Comparison of ENCODE assay signal across 11 mouse cellular contexts in the genomic region with DNA sequence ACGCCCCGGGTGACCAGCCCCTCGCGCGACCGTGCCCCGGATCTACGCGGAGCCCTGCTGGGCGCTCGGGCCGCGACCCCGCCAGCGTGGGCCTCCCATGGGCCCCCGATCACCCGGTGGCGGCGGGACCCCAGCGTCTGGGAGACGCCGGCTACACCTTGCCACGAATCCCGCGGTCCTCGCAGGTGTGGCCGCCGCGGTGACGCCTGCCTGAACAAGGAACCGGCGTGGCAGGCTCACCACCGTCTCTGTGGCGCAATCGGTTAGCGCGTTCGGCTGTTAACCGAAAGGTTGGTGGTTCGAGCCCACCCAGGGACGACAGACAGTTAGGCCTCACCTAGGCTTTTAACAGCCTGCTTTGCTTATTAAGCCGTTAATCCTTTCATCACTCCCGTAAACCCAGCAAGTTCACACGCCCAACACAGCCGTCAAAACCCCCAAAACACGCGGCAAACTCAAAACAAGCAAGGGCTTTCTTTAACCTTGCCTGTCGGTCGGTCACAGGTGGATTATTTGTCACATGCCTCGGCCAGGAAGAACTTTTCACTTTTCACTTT. TPM values are rescaled to one million over a fixed set of nuclear protein-coding genes. Genes with fewer than 3 reads are reported as not detected.
DNase-seq lines count a peak whose midpoint lies in the region; ATAC-seq and TF ChIP-seq lines count a peak whose summit lies in the region.
"Not testable (repeated sequence)": the region's sequence is repeated elsewhere in the genome, so short reads cannot be mapped to it uniquely, and the experiment has no call there.
"Had no signal": no experiment of that assay in that cellular context is flagged by ENCODE, and none has a peak within 500 bp of the region (broad histone marks: within the 10 kb centered on the region; RNA-seq: fewer than 3 reads in every experiment).

No protein-coding gene starts in this region.

- not testable (repeated sequence) for H3K36me3 ChIP-seq in forebrain, embryonic 11.5 days (ENCODE audit: control insufficient read depth, insufficient read depth, low read length); heart, embryonic 14.5 days (ENCODE audit: control insufficient read depth, insufficient read depth, low read length); intestine, embryonic 15.5 days; liver, embryonic 12.5 days; liver, embryonic 16.5 days (ENCODE audit: control insufficient read depth, insufficient read depth); lung, postnatal 0 days (ENCODE audit: insufficient read depth, low read length); neural tube, embryonic 11.5 days (ENCODE audit: control insufficient read depth, insufficient read depth, low read length)

- not testable (repeated sequence) for TF ChIP-seq CTCF in lung, postnatal 0 days (IDR thresholded peaks at IDR 0.05)

- H3K4me1 ChIP-seq in forebrain, embryonic 11.5 days (replicated peaks; ENCODE audit: control insufficient read depth, insufficient read depth, low read length); heart, embryonic 14.5 days (ENCODE audit: control insufficient read depth in 2 of 2, insufficient read depth in 2 of 2, low read length in 2 of 2); intestine, embryonic 15.5 days (replicated peaks); liver, embryonic 12.5 days; liver, embryonic 16.5 days (ENCODE audit: control insufficient read depth, low read depth, low read length); lung, postnatal 0 days (ENCODE audit: insufficient read depth, low read depth, low read length); neural tube, embryonic 11.5 days (ENCODE audit: control insufficient read depth, insufficient read depth, low read length): not testable (repeated sequence)

- not testable (repeated sequence) for H3K9ac ChIP-seq in forebrain, embryonic 11.5 days (ENCODE audit: low read length); heart, embryonic 14.5 days (ENCODE audit: low read length); intestine, embryonic 15.5 days; liver, embryonic 12.5 days; liver, embryonic 16.5 days (ENCODE audit: low read depth, low read length); lung, postnatal 0 days (replicated peaks; ENCODE audit: low read depth); neural tube, embryonic 11.5 days (ENCODE audit: low read length)

- not testable (repeated sequence) for H3K27me3 ChIP-seq in forebrain, embryonic 11.5 days (ENCODE audit: control insufficient read depth, insufficient read depth, low read length); heart, embryonic 14.5 days (ENCODE audit: control insufficient read depth, insufficient read depth, low read length); intestine, embryonic 15.5 days (replicated peaks); liver, embryonic 16.5 days (ENCODE audit: control insufficient read depth, insufficient read depth, low read depth, low read length); lung, postnatal 0 days (replicated peaks; ENCODE audit: insufficient read depth, low read length); neural tube, embryonic 11.5 days (ENCODE audit: control insufficient read depth, insufficient read depth, low read length)
- peaks cover 15% of the 10 kb centered on the region for H3K27me3 ChIP-seq in liver, embryonic 12.5 days (replicated peaks)

- not testable (repeated sequence) for TF ChIP-seq EP300 in lung, postnatal 0 days (IDR thresholded peaks at IDR 0.05)

- DNase-seq in forebrain, embryonic 11.5 days (ENCODE audit: low spot score); lung, postnatal 0 days (ENCODE audit: low spot score); neural tube, embryonic 11.5 days (ENCODE audit: low spot score): not testable (repeated sequence)

- H3K27ac ChIP-seq in forebrain, embryonic 11.5 days (ENCODE audit: low read depth, low read length); heart, embryonic 14.5 days (replicated peaks in 1 of 2; ENCODE audit: control insufficient read depth in 1 of 2, insufficient read depth in 1 of 2, low read depth in 2 of 2, low read length in 2 of 2); intestine, embryonic 15.5 days; liver, embryonic 12.5 days; liver, embryonic 16.5 days (ENCODE audit: low read length); lung, postnatal 0 days (ENCODE audit: low read length); neural tube, embryonic 11.5 days (ENCODE audit: low read depth, low read length): not testable (repeated sequence)

- not testable (repeated sequence) for H3K4me2 ChIP-seq in forebrain, embryonic 11.5 days (ENCODE audit: low read depth, low read length, severe bottlenecking); heart, embryonic 14.5 days (ENCODE audit: low read length); intestine, embryonic 15.5 days (replicated peaks); liver, embryonic 12.5 days; liver, embryonic 16.5 days (ENCODE audit: low read depth, low read length); lung, postnatal 0 days (replicated peaks; ENCODE audit: low read depth, low read length); neural tube, embryonic 11.5 days (ENCODE audit: low read depth)

- H3K9me3 ChIP-seq in forebrain, embryonic 11.5 days (ENCODE audit: control insufficient read depth, low read length); heart, embryonic 14.5 days (ENCODE audit: control insufficient read depth, low read length); intestine, embryonic 15.5 days; liver, embryonic 12.5 days (replicated peaks); liver, embryonic 16.5 days (replicated peaks; ENCODE audit: control insufficient read depth, low read length); lung, postnatal 0 days (ENCODE audit: low read length); neural tube, embryonic 11.5 days (ENCODE audit: control insufficient read depth, low read length): not testable (repeated sequence)

- no CpG with 5 or more reads among the region's 50 CpGs for WGBS in forebrain, embryonic 11.5 days
- WGBS in heart, embryonic 14.5 days: no CpG with 5 or more reads among the region's 50 CpGs
- WGBS in intestine, embryonic 15.5 days: no CpG with 5 or more reads among the region's 50 CpGs
- no CpG with 5 or more reads among the region's 50 CpGs for WGBS in liver, embryonic 12.5 days (ENCODE audit: insufficient replicate concordance)
- WGBS in liver, embryonic 16.5 days (ENCODE audit: insufficient replicate concordance): no CpG with 5 or more reads among the region's 50 CpGs
- WGBS in lung, postnatal 0 days: no CpG with 5 or more reads among the region's 50 CpGs
- WGBS in neural tube, embryonic 11.5 days: no CpG with 5 or more reads among the region's 50 CpGs

- 0 out of 2 replicates have a peak, but pooled peaks have one; percentile 8 for ATAC-seq in forebrain, embryonic 11.5 days (replicated peaks; ENCODE audit: low FRiP score)
- peak; percentile 31; the same call in 1 of the 2 replicates for ATAC-seq in heart, embryonic 14.5 days (ENCODE audit: insufficient number of reproducible peaks, insufficient read depth, low FRiP score, low read depth)
- ATAC-seq in intestine, embryonic 15.5 days: peak; percentile 63
- peak; percentile 66 for ATAC-seq in liver, embryonic 12.5 days
- ATAC-seq in liver, embryonic 16.5 days (ENCODE audit: low read depth): peak; percentile 53
- ATAC-seq in lung, postnatal 0 days: peak; percentile 32
- peak; percentile 7; the same call in 1 of the 2 replicates for ATAC-seq in neural tube, embryonic 11.5 days (ENCODE audit: insufficient read depth, low FRiP score, low TSS enrichment)

- H3K4me3 ChIP-seq in forebrain, embryonic 11.5 days (ENCODE audit: low read depth, low read length); heart, embryonic 14.5 days (ENCODE audit: control insufficient read depth in 1 of 2, insufficient read depth in 1 of 2, low read depth in 1 of 2, low read length in 2 of 2); intestine, embryonic 15.5 days (replicated peaks); liver, embryonic 12.5 days; liver, embryonic 16.5 days (ENCODE audit: low read depth, low read length); lung, postnatal 0 days (ENCODE audit: low read depth, low read length); neural tube, embryonic 11.5 days (ENCODE audit: low read depth, low read length): not testable (repeated sequence)

RNA-seq across cellular contexts. Expression of gene BC107364, which starts 0.8 kb away (rescaled TPM):
- not detected in 2 replicates for polyA plus RNA-seq in forebrain, embryonic 11.5 days (2014; fragmentation: Nextera tagmentation; extraction: Ambion mirVana)
- 0.66 and 1.0 TPM in 2 replicates for polyA plus RNA-seq in heart, embryonic 14.5 days (2014; fragmentation: Nextera tagmentation; extraction: Ambion mirVana)
- polyA plus RNA-seq in intestine, embryonic 15.5 days (2015; fragmentation: Nextera tagmentation; extraction: Ambion mirVana): 0.14 and 0.20 TPM in 2 replicates
- not detected in 2 replicates for polyA plus RNA-seq in liver, embryonic 12.5 days (2016; fragmentation: Nextera tagmentation; extraction: Ambion mirVana)
- not detected in 2 replicates for polyA plus RNA-seq in liver, embryonic 16.5 days (2015; fragmentation: Nextera tagmentation; extraction: Ambion mirVana)
- polyA plus RNA-seq in lung, postnatal 0 days (2015; fragmentation: Nextera tagmentation; extraction: Ambion mirVana): 0.12 and 0.19 TPM in 2 replicates
- polyA plus RNA-seq in neural tube, embryonic 11.5 days (2014; fragmentation: Nextera tagmentation; extraction: Ambion mirVana): not detected in 2 replicates
- polyA plus RNA-seq: adrenal gland, adult 2 months; forebrain, embryonic 14.5 days; hindbrain, embryonic 11.5 days; hindbrain, embryonic 15.5 days had no signal

Comparison
In these comparisons a context has a peak if more than half of its experiments do, and no peak if none do; other contexts are left out.
1. ATAC-seq: peak in every context shown above with its lines; median percentile 66 in liver, embryonic 12.5 days; 63 in intestine, embryonic 15.5 days; 53 in liver, embryonic 16.5 days; 32 in lung, postnatal 0 days; 31 in heart, embryonic 14.5 days; 8 in forebrain, embryonic 11.5 days; 7 in neural tube, embryonic 11.5 days.